Mouse (Mus musculus) midbrain, embryonic 14.5 days (tissue): ENCODE results near the gene Tmem97. TPM values are rescaled to one million over a fixed set of nuclear protein-coding genes. Genes with fewer than 3 reads are reported as not detected.
A peak's percentile ranks its signal among the peaks of the same experiment; 100 is the strongest.

Source experiments
- ATAC-seq: fragments of 200-750 bp; cut with Nextera tagmentation; 2 replicates; pipeline ENCODE4 v1.8.0; 2017; ENCODE audit warnings: moderate number of reproducible peaks, moderate library complexity; ENCODE audit not compliant: low FRiP score, low TSS enrichment
- DNase-seq: peaks from one replicate; pipeline ENCODE4 v3.0.0-alpha.2; 2015
- H3K27ac ChIP-seq: fragments of 300-500 bp; sonication (generic); replicated peaks from 2 replicates; pipeline ENCODE4 v1.5.1; 2014; ENCODE audit warnings: mild to moderate bottlenecking, low read depth, low read length, moderate library complexity
- H3K27me3 ChIP-seq: fragments of 300-500 bp; sonication (generic); 2 replicates; pipeline ENCODE4 v1.6.1; 2014; ENCODE audit warnings: low read length, control low read depth, mixed read lengths; ENCODE audit not compliant: control insufficient read depth, insufficient read depth
- H3K36me3 ChIP-seq: fragments of 300-500 bp; sonication (generic); 2 replicates; pipeline ENCODE4 v1.6.1; 2014; ENCODE audit warnings: low read length, control low read depth; ENCODE audit not compliant: control insufficient read depth, insufficient read depth
- H3K4me1 ChIP-seq: fragments of 300-500 bp; sonication (generic); 2 replicates; pipeline ENCODE4 v1.6.1; 2014; ENCODE audit warnings: mild to moderate bottlenecking, antibody characterized with exemption, low read length, control low read depth; ENCODE audit not compliant: control insufficient read depth, insufficient read depth
- H3K4me2 ChIP-seq: fragments of 300-500 bp; sonication (generic); 2 replicates; pipeline ENCODE4 v1.6.1; 2014; ENCODE audit warnings: mild to moderate bottlenecking, low read length, moderate library complexity
- H3K4me3 ChIP-seq: fragments of 300-500 bp; sonication (generic); replicated peaks from 2 replicates; pipeline ENCODE4 v1.5.1; 2014; ENCODE audit warnings: low read depth, low read length
- H3K9ac ChIP-seq: fragments of 300-500 bp; sonication (generic); replicated peaks from 2 replicates; pipeline ENCODE4 v1.6.1; 2014; ENCODE audit warnings: mild to moderate bottlenecking, low read length, moderate library complexity
- H3K9me3 ChIP-seq: fragments of 300-500 bp; sonication (generic); 2 replicates; pipeline ENCODE4 v1.6.1; 2016; ENCODE audit warnings: low read length, control low read depth, mixed read lengths; ENCODE audit not compliant: control insufficient read depth
- WGBS: fragments of 180-500 bp; shearing (Covaris S2); extraction: QIAGEN DNeasy Blood & Tissue Kit; methylation state at CpG from one replicate; pipeline ENCODE4 v1.1.7; 2014; 5-methylcytosine and 5-hydroxymethylcytosine counted together
- polyA plus RNA-seq: library from polyadenylated mRNA; unstranded; fragments of >200 nt; fragmentation: Nextera tagmentation; extraction: Ambion mirVana; gene quantifications from 2 replicates; pipeline ENCODE4 v1.2.1, GENCODE M21; 2014

Gene Tmem97
- polyA plus RNA-seq, 1 experiment from 2014 or later, result 32.0 TPM

GRCm38 (mm10) chr11:78566775-78567174 lies 16.2 kb upstream of the Tmem97 start:
- Histone ChIP-seq H3K4me1 (no peaks in the 10 kb centered on the region), H3K27me3 (no peaks in the 10 kb centered on the region), H3K9me3 (no peaks in the 10 kb centered on the region), H3K9ac (no peak overlapping the region), H3K27ac (no peak overlapping the region), H3K4me2 (no peak overlapping the region), H3K4me3 (no peak overlapping the region), H3K36me3 (peaks cover 31% of the 10 kb centered on the region)
- no peak for ATAC-seq
- DNase-seq, result no peak
- 89% methylated on average over 6 of the region's 6 CpGs for WGBS

- peaks cover 1% of the 10 kb centered on the region; the same call in 1 of the 2 replicates for H3K36me3 ChIP-seq
- no peak overlapping the region for H3K4me3 ChIP-seq
- WGBS, result 23% methylated on average over 4 of the region's 4 CpGs
- peak; percentile 94 for DNase-seq
- H3K4me2 ChIP-seq, result no peak overlapping the region
- no peaks in the 10 kb centered on the region for H3K9me3 ChIP-seq
- no peak overlapping the region for H3K27ac ChIP-seq
- no peaks in the 10 kb centered on the region for H3K4me1 ChIP-seq
- H3K27me3 ChIP-seq, result no peaks in the 10 kb centered on the region
- H3K9ac ChIP-seq, result no peak overlapping the region
- no peak for ATAC-seq
Measured at GRCm38 (mm10) chr11:78560447-78560846, 9.9 kb upstream of the Tmem97 start.

GRCm38 (mm10) chr11:78557241-78557640 lies 6.7 kb upstream of the Tmem97 start:
- no peak overlapping the region for H3K4me2 ChIP-seq
- H3K36me3 ChIP-seq, result no peaks in the 10 kb centered on the region
- H3K27me3 ChIP-seq, result no peaks in the 10 kb centered on the region
- H3K4me3 ChIP-seq, result no peak overlapping the region
- WGBS, result 65% methylated on average over 8 of the region's 8 CpGs
- H3K9ac ChIP-seq, result no peak overlapping the region
- no peak for DNase-seq
- H3K4me1 ChIP-seq, result no peaks in the 10 kb centered on the region
- no peaks in the 10 kb centered on the region for H3K9me3 ChIP-seq
- no peak for ATAC-seq
- no peak overlapping the region for H3K27ac ChIP-seq

- Histone ChIP-seq H3K9me3 (no peaks in the 10 kb centered on the region), H3K27me3 (no peaks in the 10 kb centered on the region), H3K27ac (no peak overlapping the region), H3K36me3 (no peaks in the 10 kb centered on the region), H3K9ac (no peak overlapping the region), H3K4me3 (no peak overlapping the region), H3K4me2 (no peak overlapping the region), H3K4me1 (no peaks in the 10 kb centered on the region)
- no peak for ATAC-seq
- no peak for DNase-seq
- 85% methylated on average over 4 of the region's 4 CpGs for WGBS
Measured at GRCm38 (mm10) chr11:78556070-78556469, 5.5 kb upstream of the Tmem97 start.

- Histone ChIP-seq H3K9me3 (no peaks in the 10 kb centered on the region), H3K4me2 (no peak overlapping the region), H3K27me3 (no peaks in the 10 kb centered on the region), H3K27ac (no peak overlapping the region), H3K4me3 (no peak overlapping the region), H3K36me3 (no peaks in the 10 kb centered on the region), H3K9ac (no peak overlapping the region), H3K4me1 (no peaks in the 10 kb centered on the region)
- ATAC-seq (no peak), DNase-seq (no peak)
- WGBS, result 80% methylated on average over 3 of the region's 3 CpGs
Measured at GRCm38 (mm10) chr11:78555623-78556022, 5.0 kb upstream of the Tmem97 start.

- peaks cover 11% of the 10 kb centered on the region for H3K4me1 ChIP-seq
- peak overlapping the region; percentile 83 for H3K27ac ChIP-seq
- H3K9ac ChIP-seq, result peak overlapping the region; percentile 52
- H3K9me3 ChIP-seq, result no peaks in the 10 kb centered on the region
- H3K36me3 ChIP-seq, result no peaks in the 10 kb centered on the region
- peak overlapping the region; percentile 80 for H3K4me2 ChIP-seq
- H3K4me3 ChIP-seq, result peak overlapping the region; percentile 60
- 34% methylated on average over 6 of the region's 6 CpGs for WGBS
- H3K27me3 ChIP-seq, result no peaks in the 10 kb centered on the region
- ATAC-seq, result peak; percentile 43
- no peak for DNase-seq
Measured at GRCm38 (mm10) chr11:78551059-78551398, 452 bp upstream of the Tmem97 start.

GRCm38 (mm10) chr11:78549491-78549987 lies 1.0 kb downstream of the Tmem97 start:
- peaks cover 10% of the 10 kb centered on the region for H3K36me3 ChIP-seq
- H3K27ac ChIP-seq, result no peak overlapping the region
- ATAC-seq, result no peak
- peak overlapping the region; percentile 60 for H3K4me3 ChIP-seq
- no peaks in the 10 kb centered on the region for H3K27me3 ChIP-seq
- H3K9ac ChIP-seq, result no peak overlapping the region; the same call in 1 of the 2 replicates
- DNase-seq, result no peak
- H3K9me3 ChIP-seq, result no peaks in the 10 kb centered on the region
- peak overlapping the region; percentile 80 for H3K4me2 ChIP-seq
- peaks cover 11% of the 10 kb centered on the region for H3K4me1 ChIP-seq
- WGBS, result 12% methylated on average over 5 of the region's 5 CpGs

- H3K9ac ChIP-seq, result no peak overlapping the region
- ATAC-seq (no peak), DNase-seq (no peak)
- no peak overlapping the region for H3K27ac ChIP-seq
- H3K4me3 ChIP-seq, result no peak overlapping the region
- H3K9me3 ChIP-seq, result no peaks in the 10 kb centered on the region
- H3K4me2 ChIP-seq, result no peak overlapping the region
- peaks cover 11% of the 10 kb centered on the region for H3K4me1 ChIP-seq
- H3K36me3 ChIP-seq, result peaks cover 22% of the 10 kb centered on the region
- H3K27me3 ChIP-seq, result no peaks in the 10 kb centered on the region
- WGBS, result 97% methylated on average over 2 of the region's 2 CpGs
Measured at GRCm38 (mm10) chr11:78547718-78548460, 2.7 kb downstream of the Tmem97 start.

GRCm38 (mm10) chr11:78545181-78545580 lies 5.4 kb downstream of the Tmem97 start:
- ATAC-seq (no peak), DNase-seq (no peak)
- Histone ChIP-seq H3K9ac (no peak overlapping the region), H3K27ac (no peak overlapping the region), H3K4me3 (no peak overlapping the region), H3K27me3 (no peaks in the 10 kb centered on the region), H3K4me2 (no peak overlapping the region), H3K9me3 (no peaks in the 10 kb centered on the region), H3K4me1 (peaks cover 11% of the 10 kb centered on the region), H3K36me3 (peaks cover 41% of the 10 kb centered on the region)
- WGBS, result 86% methylated on average over 8 of the region's 8 CpGs
